Mouse (Mus musculus) 3134 (cell line): Measurements from ENCODE around the gene Nln.

Experiments used
- DNase-seq: peaks from one replicate; pipeline ENCODE4 v3.0.0-alpha.2; 2011; ENCODE audit warnings: low spot score; ENCODE audit not compliant: insufficient read length; ENCODE audit errors: extremely low read depth

The Nln gene

GRCm38 (mm10) chr13:104100416-104100815 lies 9.0 kb downstream of the Nln start:
- DNase-seq: no peak

DNA sequence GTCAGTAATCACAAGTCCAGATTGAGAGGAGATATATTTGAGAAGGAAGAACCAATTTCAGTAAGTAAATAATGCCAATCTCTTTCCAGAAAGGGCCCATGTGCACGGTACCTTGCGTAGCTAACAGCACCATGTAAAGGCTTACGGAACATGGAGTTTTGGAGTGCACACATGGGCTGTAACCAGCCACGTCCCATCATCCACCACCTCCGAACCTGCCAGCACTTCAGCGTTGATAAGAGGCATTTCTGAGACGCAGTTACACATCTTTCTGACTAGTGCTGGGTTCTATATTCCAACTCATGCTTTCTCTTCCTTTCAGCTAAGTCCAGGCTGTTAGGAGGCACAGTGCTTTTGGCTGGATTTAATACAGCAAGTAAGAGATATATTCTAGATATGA lies 12.2 kb downstream of the Nln start:
- DNase-seq: no peak

- DNase-seq: no peak
These were observed 13.5 kb downstream of the Nln start for GRCm38 (mm10) chr13:104095955-104096354.

GRCm38 (mm10) chr13:104094531-104095385 lies 14.7 kb downstream of the Nln start:
- DNase-seq: peak; percentile 68

DNA sequence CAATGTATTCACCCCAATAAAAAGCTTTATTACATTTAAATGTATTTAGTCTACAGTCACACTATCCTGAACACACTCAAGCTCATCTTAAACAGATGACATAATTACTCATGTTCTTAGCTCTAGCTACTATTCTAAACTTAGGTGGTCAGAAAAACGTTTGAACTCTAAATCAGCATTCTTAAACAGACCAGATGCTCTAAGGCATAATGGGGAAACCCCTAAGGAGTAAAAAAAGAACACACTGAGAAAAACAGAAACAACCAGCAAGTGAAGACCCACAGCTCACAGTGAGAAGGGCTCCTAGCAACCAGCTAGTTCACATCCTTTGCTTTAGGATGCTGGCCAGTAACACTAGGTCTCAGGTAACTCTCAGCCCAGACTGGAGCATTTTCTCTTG lies 17.7 kb downstream of the Nln start:
- no peak for DNase-seq

GRCm38 (mm10) chr13:104089387-104089786 lies 20.0 kb downstream of the Nln start:
- DNase-seq: peak; percentile 16

DNA sequence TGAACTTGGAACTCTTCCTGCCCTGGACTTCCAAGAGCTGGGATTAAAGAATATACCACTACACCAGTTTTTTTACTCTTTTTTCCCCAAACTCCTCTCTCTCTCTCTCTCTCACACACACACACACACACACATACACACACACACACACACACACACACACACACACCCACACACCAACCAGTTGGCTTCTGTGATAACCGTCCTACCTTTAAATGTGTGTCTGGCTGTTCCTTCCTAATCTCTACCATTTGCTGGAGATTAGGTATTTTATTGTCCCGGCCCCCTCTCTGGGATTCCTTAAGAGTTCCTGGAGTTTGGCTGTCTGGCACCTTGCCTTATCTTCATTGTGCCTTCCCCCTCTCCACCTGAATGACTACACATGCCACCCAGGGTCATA lies 24.8 kb downstream of the Nln start:
- DNase-seq: no peak

- no peak for DNase-seq
These were observed 26.9 kb downstream of the Nln start for GRCm38 (mm10) chr13:104082504-104082903.

DNA sequence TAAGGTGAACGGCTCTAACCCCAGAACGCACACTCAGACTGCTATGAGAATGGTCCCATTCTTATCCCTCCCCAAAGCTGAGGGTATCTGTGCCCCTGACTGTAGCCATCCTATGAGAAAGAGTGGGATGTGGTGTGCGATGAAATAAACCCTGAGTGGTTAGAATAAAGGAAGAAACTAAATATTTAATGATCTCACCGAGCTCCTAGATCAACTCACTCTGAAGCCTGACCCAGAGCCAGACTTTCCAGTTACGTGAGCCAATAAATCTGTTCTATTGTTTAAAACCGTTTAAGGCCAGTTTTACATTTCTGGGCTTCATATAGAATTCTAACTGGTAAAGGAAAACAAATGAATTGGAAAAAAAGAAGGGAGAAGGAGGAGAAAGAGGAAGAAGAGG lies 32.4 kb downstream of the Nln start:
- no peak for DNase-seq

GRCm38 (mm10) chr13:104074731-104075130 lies 34.7 kb downstream of the Nln start:
- DNase-seq: peak; percentile 80

GRCm38 (mm10) chr13:104074230-104074629 lies 35.2 kb downstream of the Nln start:
- DNase-seq: no peak

GRCm38 (mm10) chr13:104072351-104072750 lies 37.1 kb downstream of the Nln start:
- no peak for DNase-seq

DNA sequence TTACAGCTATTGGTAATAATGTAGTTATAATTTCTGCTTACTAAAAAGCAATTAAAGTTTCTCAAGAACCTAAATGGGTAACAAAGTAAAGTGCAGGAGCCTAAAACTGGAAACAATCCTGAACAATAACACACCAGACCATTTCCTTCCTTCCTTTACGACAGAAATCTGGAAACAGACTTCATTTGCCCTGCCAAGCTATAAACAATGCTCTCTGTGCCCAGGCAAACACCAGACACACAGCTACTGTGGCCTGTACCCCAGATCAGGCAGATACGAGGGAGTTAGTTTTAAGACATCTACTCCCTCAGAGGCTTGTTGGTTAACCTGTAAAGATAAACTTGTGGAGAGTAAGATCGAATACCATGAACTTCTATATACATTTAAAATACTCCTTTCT lies 38.7 kb downstream of the Nln start:
- DNase-seq: no peak

GRCm38 (mm10) chr13:104069216-104069615 lies 40.2 kb downstream of the Nln start:
- no peak for DNase-seq

DNA sequence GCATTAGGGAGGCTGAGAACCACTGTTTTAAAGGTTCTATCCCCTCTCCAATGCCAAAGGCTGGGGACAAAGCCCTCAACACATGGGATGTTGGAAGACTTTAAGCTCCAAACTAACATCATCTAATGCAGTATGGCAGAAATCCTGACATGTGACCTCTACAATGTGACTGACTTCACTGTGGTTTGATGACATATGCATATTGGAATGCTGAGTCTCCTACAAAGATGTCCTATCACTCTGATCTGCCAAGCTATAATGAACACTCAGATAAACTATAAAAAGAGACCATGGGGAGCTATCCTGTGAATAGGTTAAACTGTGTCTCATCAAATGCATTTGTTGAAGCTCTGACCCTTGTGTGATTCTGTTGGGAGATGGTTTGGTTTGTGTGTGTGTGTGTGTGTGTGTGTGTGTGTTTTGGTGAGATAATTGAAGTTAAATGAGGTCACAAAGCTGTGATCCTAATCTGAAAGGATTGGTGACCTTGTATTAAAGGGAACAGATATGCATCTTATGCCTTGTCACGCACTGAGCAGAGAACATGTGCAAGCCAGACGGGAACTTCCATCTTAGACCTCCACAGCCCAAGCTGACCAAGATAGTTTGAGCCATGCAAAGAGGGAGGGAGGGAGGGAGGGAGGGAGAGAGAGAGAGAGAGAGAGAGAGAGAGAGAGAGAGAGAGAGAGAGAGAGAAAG lies 43.6 kb downstream of the Nln start:
- DNase-seq: peak; percentile 59

GRCm38 (mm10) chr13:104063061-104063460 lies 46.4 kb downstream of the Nln start:
- DNase-seq: no peak

DNA sequence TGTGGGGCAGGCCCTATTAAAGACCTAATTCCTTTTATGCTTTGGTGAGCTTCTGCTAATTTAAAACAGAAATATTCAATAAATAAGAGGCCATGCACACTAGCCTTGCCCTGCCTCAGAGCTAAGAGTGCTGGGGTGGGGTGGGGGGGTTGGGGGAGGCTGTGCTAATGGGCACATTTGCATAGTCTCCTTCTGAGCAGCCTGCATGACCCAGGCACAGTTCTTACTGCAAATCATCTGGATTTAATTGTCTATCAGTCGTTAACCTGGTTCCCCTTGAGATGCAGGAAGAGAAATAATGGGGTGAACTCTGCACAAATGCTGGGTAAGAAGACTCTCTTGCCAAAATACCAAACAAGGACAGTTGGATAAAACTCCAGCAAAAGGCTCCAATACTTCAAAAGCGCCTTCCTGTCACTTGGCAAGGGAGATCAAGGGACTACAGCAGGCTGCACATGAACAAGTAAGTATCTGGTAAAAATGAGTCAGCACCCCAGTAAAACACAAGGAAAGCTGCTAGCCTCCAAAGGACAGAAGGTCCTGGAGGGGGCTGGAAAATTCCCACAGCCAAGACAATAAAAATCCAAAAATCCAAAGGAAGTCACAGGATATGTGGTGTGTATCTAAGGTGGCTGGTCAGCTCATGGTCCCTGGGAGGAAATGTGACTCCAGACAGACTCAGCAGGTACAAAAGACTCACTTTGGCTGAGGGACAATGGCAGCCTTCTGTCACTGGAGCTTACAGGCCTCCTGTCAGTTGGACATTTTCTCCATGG lies 47.3 kb downstream of the Nln start:
- peak; percentile 28 for DNase-seq

DNA sequence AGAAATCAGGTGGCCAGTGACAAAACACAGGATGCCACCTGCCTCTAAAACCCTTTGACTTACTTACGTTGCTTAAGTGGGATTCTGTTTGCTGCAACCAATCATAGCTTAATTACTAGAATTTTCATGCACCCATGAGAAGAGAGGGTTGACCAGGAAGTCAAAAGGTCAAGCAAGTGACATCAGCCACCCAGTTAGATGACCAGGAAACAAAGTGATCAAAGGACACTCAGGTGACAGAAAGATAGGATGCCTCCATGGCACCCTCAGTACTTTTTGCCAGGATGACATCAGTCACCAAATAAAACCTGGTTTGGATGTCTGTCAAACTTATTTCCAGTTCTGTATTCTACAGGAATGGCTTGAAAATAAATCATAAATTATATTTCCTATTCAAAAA lies 49.2 kb downstream of the Nln start:
- DNase-seq: no peak

DNA sequence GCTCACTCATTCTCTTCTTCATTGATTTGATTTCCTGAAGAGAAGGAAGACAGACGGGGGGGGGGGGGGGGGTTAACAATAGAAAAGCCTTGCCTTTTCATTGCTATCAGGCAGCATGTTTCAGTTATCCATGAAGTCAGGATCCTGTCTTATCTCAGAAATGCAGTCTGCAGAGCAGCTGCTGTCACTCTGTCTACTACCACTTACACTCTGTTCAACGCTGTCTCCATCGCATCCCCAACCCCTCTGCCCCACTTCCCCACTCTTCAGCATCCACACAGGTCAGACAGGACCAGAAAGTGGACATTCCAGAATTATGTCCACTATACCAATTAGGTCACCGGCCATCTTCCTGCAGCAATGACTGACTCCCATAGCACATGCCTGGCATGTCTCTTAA lies 49.9 kb downstream of the Nln start:
- DNase-seq: no peak

GRCm38 (mm10) chr13:104058761-104059160 lies 50.7 kb downstream of the Nln start:
- no peak for DNase-seq

DNA sequence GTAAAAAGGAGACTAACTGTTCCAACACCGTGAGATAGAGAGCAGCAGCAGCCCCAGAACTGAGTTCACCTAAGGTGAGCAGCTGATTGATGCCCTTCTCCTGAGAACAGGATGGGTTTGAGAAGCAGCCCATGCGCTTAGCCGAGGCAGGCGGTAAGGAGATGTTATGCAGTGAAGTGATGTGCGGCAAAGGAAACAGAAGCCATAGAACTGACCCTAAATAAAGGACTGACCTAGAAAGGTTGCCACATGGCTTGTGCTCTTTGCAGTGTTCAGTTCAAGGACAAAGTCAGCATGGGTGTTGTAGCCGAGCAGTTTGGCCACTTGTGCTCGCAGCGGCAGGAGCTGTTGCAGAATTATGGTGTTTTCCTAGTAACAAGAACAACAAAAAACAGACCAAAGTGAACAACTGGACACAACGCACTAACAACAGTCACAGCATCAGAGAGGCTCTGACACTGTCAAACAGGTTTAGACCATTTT lies 57.1 kb downstream of the Nln start:
- DNase-seq: no peak
